Mouse (Mus musculus) C2C12 (cell line): Measurements from ENCODE around the gene Pde6d. TPM values are rescaled to one million over a fixed set of nuclear protein-coding genes. Genes with fewer than 3 reads are reported as not detected.

Experiments used
- H3K27me3 ChIP-seq: one replicate; pipeline ENCODE4 v1.6.1; 2011; ENCODE audit not compliant: control insufficient read depth, insufficient read depth, insufficient read length
- H3K36me3 ChIP-seq: one replicate; pipeline ENCODE4 v1.6.1; 2011; ENCODE audit not compliant: control insufficient read depth, insufficient read depth
- H3K4me3 ChIP-seq: one replicate; pipeline ENCODE4 v1.5.1; 2011; ENCODE audit warnings: mild to moderate bottlenecking, control low read depth; ENCODE audit not compliant: poor library complexity, insufficient read depth, severe bottlenecking
- H3K79me2 ChIP-seq: one replicate; pipeline ENCODE4 v1.6.1; 2011; ENCODE audit not compliant: control insufficient read depth, insufficient read depth
- H3K79me3 ChIP-seq: one replicate; pipeline ENCODE4 v1.6.1; 2011; ENCODE audit warnings: low read depth, control low read depth
- H3ac ChIP-seq: one replicate; pipeline ENCODE3; 2011; ENCODE audit warnings: low read depth; ENCODE audit not compliant: control insufficient read depth, insufficient read length
- CEBPB ChIP-seq: IDR thresholded peaks from one replicate; pipeline ENCODE4 v1.6.1; 2011; ENCODE audit warnings: low read depth, mild to moderate bottlenecking, control low read depth, moderate library complexity
- CTCF ChIP-seq: IDR thresholded peaks from one replicate; pipeline ENCODE4 v1.5.1; 2011; ENCODE audit not compliant: control insufficient read depth, insufficient read depth, insufficient read length
- FOSL1 ChIP-seq: IDR thresholded peaks from one replicate; pipeline ENCODE4 v1.8.0; 2011; ENCODE audit warnings: mild to moderate bottlenecking, low read length; ENCODE audit not compliant: poor library complexity, insufficient read depth, severe bottlenecking
- MAX ChIP-seq: IDR thresholded peaks from one replicate; pipeline ENCODE4 v1.6.1; 2011; ENCODE audit warnings: mild to moderate bottlenecking, control low read depth
- MYOD1 ChIP-seq: IDR thresholded peaks from one replicate; pipeline ENCODE4 v1.6.1; 2011; ENCODE audit warnings: low read depth; ENCODE audit not compliant: control insufficient read depth, insufficient read length
- MYOG ChIP-seq: IDR thresholded peaks from one replicate; pipeline ENCODE4 v1.6.1; 2011; ENCODE audit not compliant: control insufficient read depth, insufficient read length; ENCODE audit errors: extremely low read depth
- USF1 ChIP-seq: IDR thresholded peaks from one replicate; pipeline ENCODE4 v1.6.1; 2011; ENCODE audit warnings: low read depth, mild to moderate bottlenecking, control low read depth, moderate library complexity
- polyA plus RNA-seq: library from polyadenylated mRNA; unstranded; fragments of >200 nt; fragmentation: generic; extraction: Trizol; gene quantifications from one replicate; pipeline ENCODE4 v1.2.1, GENCODE M21; 2012; ENCODE audit warnings: missing spikeins

Pde6d gene
- polyA plus RNA-seq, 1 experiment: 41.8 TPM

- Histone ChIP-seq H3K27me3 (no peaks in the 10 kb centered on the region), H3ac (no peak overlapping the region), H3K4me3 (no peak overlapping the region), H3K79me3 (no peaks in the 10 kb centered on the region), H3K36me3 (no peaks in the 10 kb centered on the region), H3K79me2 (no peaks in the 10 kb centered on the region)
- TF ChIP-seq USF1 (no peak), FOSL1 (no peak), CEBPB (no peak), MYOG (no peak), MYOD1 (no peak), CTCF (no peak), MAX (no peak)
These were observed 70.2 kb downstream of the Pde6d start for GRCm38 (mm10) chr1:86512154-86512720.

- H3ac ChIP-seq: no peak overlapping the region
- TF ChIP-seq CEBPB: no peak
- TF ChIP-seq CTCF: no peak
- peak; percentile 76 for TF ChIP-seq MYOD1
- no peak for TF ChIP-seq USF1
These were observed 71.6 kb downstream of the Pde6d start for GRCm38 (mm10) chr1:86510676-86511441.

GRCm38 (mm10) chr1:86510266-86510665 lies 72.2 kb downstream of the Pde6d start:
- H3ac ChIP-seq: no peak overlapping the region
- TF ChIP-seq MYOD1 (no peak), MAX (no peak), USF1 (no peak), MYOG (no peak), CTCF (no peak)

More at GRCm38 (mm10) chr1:86510676-86511441, 71.6 kb downstream of the Pde6d start:
- Histone ChIP-seq H3K4me3 (no peak overlapping the region), H3K27me3 (no peaks in the 10 kb centered on the region), H3K79me3 (no peaks in the 10 kb centered on the region), H3K79me2 (no peaks in the 10 kb centered on the region), H3K36me3 (no peaks in the 10 kb centered on the region)

GRCm38 (mm10) chr1:86509410-86509809 lies 73.0 kb downstream of the Pde6d start:
- Histone ChIP-seq H3K36me3 (no peaks in the 10 kb centered on the region), H3K79me2 (no peaks in the 10 kb centered on the region), H3K4me3 (no peak overlapping the region), H3K79me3 (no peaks in the 10 kb centered on the region), H3K27me3 (no peaks in the 10 kb centered on the region), H3ac (no peak overlapping the region)
- TF ChIP-seq MYOG (no peak), CTCF (peak; percentile 86), FOSL1 (no peak), MAX (peak; percentile 99), USF1 (peak; percentile 79), CEBPB (no peak), MYOD1 (peak; percentile 62)

More at GRCm38 (mm10) chr1:86510266-86510665, 72.2 kb downstream of the Pde6d start:
- Histone ChIP-seq H3K79me3 (no peaks in the 10 kb centered on the region), H3K27me3 (no peaks in the 10 kb centered on the region), H3K79me2 (no peaks in the 10 kb centered on the region), H3K36me3 (no peaks in the 10 kb centered on the region), H3K4me3 (no peak overlapping the region)

- H3K79me2 ChIP-seq: no peaks in the 10 kb centered on the region
These were observed 74.6 kb downstream of the Pde6d start for GRCm38 (mm10) chr1:86507866-86508265.

GRCm38 (mm10) chr1:86506420-86506819 lies 76.0 kb downstream of the Pde6d start:
- H3K4me3 ChIP-seq: no peak overlapping the region
- no peaks in the 10 kb centered on the region for H3K27me3 ChIP-seq
- no peaks in the 10 kb centered on the region for H3K79me3 ChIP-seq

More at GRCm38 (mm10) chr1:86507866-86508265, 74.6 kb downstream of the Pde6d start:
- Histone ChIP-seq H3K4me3 (no peak overlapping the region), H3ac (no peak overlapping the region), H3K79me3 (no peaks in the 10 kb centered on the region), H3K36me3 (no peaks in the 10 kb centered on the region), H3K27me3 (no peaks in the 10 kb centered on the region)
- no peak for TF ChIP-seq CEBPB
- no peak for TF ChIP-seq MYOG
- TF ChIP-seq CTCF: no peak
- TF ChIP-seq MYOD1: no peak
- TF ChIP-seq FOSL1: no peak
- no peak for TF ChIP-seq USF1
- TF ChIP-seq MAX: no peak

More at GRCm38 (mm10) chr1:86506420-86506819, 76.0 kb downstream of the Pde6d start:
- Histone ChIP-seq H3ac (no peak overlapping the region), H3K79me2 (no peaks in the 10 kb centered on the region), H3K36me3 (no peaks in the 10 kb centered on the region)
- TF ChIP-seq CTCF (no peak), MYOD1 (no peak), CEBPB (no peak), FOSL1 (no peak), MAX (no peak), USF1 (no peak), MYOG (no peak)
